Mouse (Mus musculus) testis, postnatal 14 days (tissue): ENCODE data around the gene 4930426L09Rik.

Experiments used
- DNase-seq: peaks from one replicate; pipeline ENCODE4 v3.0.0; 2021; ENCODE audit warnings: low spot score

The 4930426L09Rik gene

GRCm38 (mm10) chr2:18998054-18998478 is at the start of gene 4930426L09Rik, which contains the start of gene Pip4k2a:
Gene 4930426L09Rik (plus strand): TSS chr2:18998343.
Gene Pip4k2a (minus strand): TSS chr2:18998126.
- DNase-seq: peak; percentile 81

- no peak for DNase-seq
Measured at GRCm38 (mm10) chr2:18948741-18949140, 49.4 kb upstream of the 4930426L09Rik start.

- DNase-seq: no peak
Measured at GRCm38 (mm10) chr2:18950758-18951157, 47.4 kb upstream of the 4930426L09Rik start.

DNA sequence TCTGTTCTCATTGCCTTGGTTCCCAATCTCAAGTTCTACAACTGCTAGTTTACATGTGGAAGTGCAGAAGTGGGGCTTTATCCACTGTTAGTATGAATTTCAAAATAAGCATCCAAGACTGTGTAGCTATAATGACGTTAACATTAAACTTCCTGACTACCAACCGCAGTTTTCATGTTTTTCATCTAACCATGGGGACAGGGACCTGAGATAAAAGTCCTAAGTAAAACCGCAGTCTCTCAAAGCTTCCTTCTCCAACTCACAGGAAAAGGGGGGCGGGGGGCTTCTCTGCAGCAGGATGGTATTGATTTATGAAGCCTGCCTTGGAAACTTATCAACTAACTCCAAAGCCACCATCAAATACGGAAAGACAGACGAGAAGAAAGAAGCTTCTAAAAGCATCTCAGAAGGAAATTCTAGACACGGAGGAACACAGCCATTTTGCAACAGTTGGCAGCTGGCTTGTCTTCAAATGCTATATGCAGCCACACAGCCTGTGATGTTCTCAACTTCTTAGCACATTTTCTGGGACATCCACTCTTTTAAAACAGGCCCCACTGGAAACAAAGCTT is 46.0 kb upstream of the 4930426L09Rik start:
- DNase-seq: no peak

GRCm38 (mm10) chr2:18954422-18954821 is 43.7 kb upstream of the 4930426L09Rik start:
- no peak for DNase-seq

DNA sequence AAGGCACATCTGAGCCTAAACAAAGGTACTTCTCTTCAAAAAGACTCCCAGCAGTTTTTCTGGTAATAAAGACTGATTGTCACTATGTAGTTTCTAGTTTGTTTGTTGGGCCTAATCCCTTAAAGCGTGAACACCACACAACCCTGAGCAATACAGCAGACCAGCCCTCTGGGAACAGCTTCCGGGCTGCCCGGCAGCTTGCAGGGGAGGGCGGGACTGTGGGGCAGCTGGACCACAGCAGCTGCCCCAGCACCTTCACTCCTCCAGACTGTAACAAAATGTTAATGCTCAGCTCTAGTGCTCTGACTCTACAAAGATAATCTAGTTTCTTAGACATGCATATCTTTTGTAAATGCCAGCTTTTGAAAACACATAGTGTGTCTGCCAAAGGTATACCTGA is 43.1 kb upstream of the 4930426L09Rik start:
- no peak for DNase-seq

GRCm38 (mm10) chr2:18955671-18956070 is 42.5 kb upstream of the 4930426L09Rik start:
- no peak for DNase-seq

GRCm38 (mm10) chr2:18956424-18956823 is 41.7 kb upstream of the 4930426L09Rik start:
- no peak for DNase-seq

DNA sequence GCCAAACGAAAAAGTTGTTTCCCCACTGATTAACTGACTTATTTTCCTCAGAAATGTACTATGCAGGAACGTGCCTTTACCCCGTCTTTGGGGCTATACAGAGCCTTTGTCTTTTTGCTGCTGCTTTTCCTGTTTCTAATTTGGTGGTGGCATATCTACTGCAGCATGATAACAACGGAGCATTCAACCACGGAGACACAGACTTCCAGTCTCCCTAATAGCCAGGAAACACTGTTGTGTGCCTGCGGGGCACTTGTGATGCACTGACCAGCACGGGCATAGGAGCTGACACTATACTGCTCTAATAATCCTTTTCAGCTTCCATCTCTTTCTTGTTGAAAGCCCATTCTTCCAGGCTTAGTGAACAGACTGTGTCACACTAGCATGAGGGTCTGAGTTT is 41.2 kb upstream of the 4930426L09Rik start:
- no peak for DNase-seq

GRCm38 (mm10) chr2:18957459-18957858 is 40.7 kb upstream of the 4930426L09Rik start:
- DNase-seq: no peak

GRCm38 (mm10) chr2:18958044-18958443 is 40.1 kb upstream of the 4930426L09Rik start:
- no peak for DNase-seq

- DNase-seq: no peak
Measured at GRCm38 (mm10) chr2:18958501-18958900, 39.6 kb upstream of the 4930426L09Rik start.

DNA sequence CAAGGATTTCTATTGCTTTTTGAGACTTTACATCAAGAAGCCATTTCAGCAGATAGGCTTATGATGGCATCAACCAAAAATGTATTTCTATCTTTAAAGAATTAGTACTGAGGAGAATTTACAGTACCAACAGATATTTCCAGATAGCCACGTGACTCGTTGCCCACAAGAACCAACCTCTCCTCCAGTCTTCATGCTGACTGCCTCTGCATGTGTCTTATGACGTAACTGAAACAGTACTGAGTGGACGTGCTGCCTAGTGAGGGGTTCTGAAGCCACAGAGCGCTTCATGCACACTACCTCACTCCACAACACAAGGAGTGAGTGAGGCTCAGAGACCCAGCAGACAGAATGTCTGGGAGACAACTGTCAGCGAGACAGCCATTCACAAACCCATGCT is 39.1 kb upstream of the 4930426L09Rik start:
- no peak for DNase-seq

DNA sequence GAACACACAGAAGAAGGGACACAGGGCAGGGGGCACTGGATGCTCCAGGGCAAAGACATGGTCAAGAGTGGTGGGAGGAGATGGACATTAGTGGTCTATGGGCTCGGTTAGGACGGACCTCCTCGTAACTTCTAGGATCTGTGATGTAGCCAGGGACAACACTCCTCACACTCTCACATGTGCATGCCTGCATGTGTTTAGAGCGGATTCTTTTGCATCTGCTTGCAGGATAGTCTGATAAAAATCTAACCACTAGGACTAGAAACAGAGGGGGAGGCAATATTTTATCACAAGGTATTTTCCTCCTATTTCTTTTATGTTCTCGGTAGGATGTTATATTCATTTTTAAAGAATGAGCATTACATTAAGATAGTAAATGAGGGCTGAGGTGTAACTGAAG is 38.6 kb upstream of the 4930426L09Rik start:
- DNase-seq: no peak

DNA sequence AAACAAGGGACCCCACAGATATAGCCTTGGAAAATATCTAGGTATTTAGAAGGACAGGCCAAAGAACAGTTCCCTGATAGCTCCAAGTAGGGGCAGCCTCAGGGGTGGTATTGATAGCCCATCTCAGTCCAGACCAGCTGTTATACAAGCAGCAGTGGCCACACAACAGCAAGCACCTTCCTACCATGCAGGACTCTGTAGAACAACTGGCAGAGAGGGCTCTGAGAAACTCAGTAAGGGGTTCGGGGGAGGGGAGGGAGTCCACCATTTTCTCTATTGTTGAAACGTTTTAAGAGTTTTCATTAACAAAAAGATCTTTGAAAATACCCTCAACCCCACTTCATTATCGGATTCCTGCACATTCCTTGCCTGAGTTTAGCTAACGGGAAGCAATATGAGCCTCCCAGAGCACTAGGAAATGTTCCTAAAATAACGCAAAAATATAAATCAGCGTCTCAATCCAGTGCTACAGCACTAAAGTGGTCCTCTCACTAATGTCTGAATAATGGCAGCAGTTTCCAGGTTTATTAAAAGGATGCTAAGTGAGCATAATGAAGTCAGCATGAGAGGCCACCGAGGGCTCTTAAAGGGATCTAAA is 37.7 kb upstream of the 4930426L09Rik start:
- no peak for DNase-seq

GRCm38 (mm10) chr2:18962502-18962901 is 35.6 kb upstream of the 4930426L09Rik start:
- DNase-seq: no peak

DNA sequence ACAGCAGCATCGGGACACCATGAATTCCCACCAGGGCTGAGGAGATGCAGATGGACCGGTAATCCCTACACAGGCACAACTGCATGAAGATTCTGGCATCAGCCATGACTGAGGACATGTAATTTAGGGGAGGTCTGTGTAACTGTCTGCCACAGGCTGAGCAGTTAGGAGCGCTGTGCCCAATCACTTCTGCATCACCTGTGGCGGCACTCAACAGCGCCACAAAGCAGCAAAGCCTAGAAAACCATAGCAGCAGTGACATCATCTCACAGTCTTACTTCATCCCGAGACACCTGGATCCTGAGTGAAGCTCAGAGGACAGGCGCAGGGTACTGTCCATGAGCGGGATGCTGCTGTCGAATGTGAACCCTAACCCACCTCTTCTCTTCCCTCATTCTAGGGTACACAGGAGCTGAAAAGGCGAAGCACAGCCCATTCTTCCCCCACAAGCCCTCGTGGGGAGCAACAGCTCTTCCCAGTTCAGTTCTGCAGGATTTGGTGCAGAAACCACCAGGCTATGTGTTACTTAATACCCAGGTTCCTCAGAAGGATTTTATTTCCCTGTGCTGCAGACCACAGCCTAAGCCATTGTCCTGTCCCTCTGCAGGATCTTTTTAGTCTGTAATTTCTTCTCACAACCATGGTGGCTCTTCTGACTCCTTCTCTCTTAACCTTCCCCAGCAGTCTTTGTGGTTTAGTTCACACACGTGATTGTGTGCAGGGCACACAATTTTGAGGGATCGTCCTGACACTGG is 34.7 kb upstream of the 4930426L09Rik start:
- DNase-seq: no peak

DNA sequence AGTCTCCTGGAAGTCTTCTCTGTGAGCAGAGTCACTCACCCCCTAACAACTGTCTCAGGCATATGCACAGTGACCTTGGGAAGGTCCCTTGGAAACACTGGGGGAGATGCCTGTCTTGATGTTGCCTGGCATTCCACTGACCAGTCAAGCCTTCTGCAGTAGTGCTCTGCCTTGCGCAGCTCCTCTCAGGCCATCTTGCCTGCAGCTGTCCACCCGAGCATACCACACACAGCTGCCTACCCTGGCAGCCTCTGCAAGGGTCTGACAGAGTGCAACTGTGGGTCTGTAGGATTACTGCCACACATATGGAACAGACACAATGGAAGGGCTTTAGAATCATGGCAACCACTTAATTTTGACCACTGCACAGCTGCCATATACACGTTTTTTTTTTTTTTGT is 33.0 kb upstream of the 4930426L09Rik start:
- no peak for DNase-seq

DNA sequence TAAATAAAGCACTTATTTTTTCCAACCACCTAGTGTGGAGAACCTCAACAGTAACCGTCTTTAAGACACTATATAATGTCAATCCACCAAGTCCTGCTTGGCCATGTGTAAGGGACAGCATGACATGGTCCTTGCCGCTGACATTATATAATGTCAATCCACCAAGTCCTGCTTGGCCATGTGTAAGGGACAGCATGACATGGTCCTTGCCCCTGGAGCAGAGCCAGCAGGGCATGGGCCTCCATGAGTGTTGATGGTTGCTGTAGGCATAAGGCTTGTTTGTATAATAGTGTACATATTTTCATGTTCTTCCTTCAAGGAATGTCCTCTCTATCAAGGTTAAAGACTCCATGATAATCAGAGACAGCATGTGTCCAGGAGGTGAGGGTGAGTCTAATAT is 32.2 kb upstream of the 4930426L09Rik start:
- no peak for DNase-seq

- no peak for DNase-seq
Measured at GRCm38 (mm10) chr2:18966566-18966965, 31.6 kb upstream of the 4930426L09Rik start.

- DNase-seq: no peak
Measured at GRCm38 (mm10) chr2:18967451-18968063, 30.6 kb upstream of the 4930426L09Rik start.

DNA sequence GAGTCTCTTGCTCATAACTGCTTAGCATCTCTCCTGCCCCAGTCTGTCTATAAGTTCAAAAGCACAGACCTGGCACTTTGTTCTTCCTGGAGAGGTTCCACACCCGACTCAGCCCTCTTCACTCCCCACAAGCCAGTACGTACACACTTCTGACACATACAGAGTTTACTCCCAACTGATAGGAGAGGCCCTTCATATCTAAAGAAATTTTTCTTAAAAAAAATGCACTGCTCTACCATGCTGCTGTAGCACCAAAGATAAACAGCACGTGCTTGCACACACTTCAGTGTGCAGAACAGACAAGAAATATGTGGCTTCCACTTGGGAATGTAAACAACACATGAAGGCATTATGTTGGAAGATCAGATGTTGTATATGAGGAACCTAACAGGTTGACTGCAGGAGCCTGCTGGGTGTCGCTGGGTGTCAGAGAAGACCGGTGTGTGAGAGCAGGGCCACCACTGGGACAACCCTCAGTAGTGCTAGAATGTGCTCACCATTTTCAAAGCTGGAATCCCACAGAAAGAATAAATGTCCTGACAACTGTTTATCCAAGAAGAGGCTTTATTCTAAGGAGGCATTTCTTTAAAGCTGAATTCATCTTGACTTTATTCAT is 29.0 kb upstream of the 4930426L09Rik start:
- no peak for DNase-seq
